Mouse (Mus musculus) liver, embryonic 13.5 days (tissue): ENCODE results near the gene Prpf38a. TPM values are rescaled to one million over a fixed set of nuclear protein-coding genes. Genes with fewer than 3 reads are reported as not detected.

ENCODE experiments used
- ATAC-seq: fragments of 200-750 bp; cut with Nextera tagmentation; 2 replicates; pipeline ENCODE4 v1.8.0; 2017; ENCODE audit warnings: low read depth, mild to moderate bottlenecking, moderate number of reproducible peaks, moderate library complexity
- DNase-seq: peaks from one replicate; pipeline ENCODE4 v3.0.0; 2022
- H3K27ac ChIP-seq: fragments of 300-500 bp; sonication (generic); 2 replicates; pipeline ENCODE4 v1.5.1; 2015; ENCODE audit warnings: moderate library complexity, mild to moderate bottlenecking, inconsistent platforms
- H3K27me3 ChIP-seq: fragments of 300-500 bp; sonication (generic); 2 replicates; pipeline ENCODE4 v1.6.1; 2015; ENCODE audit warnings: mild to moderate bottlenecking, inconsistent platforms
- H3K36me3 ChIP-seq: fragments of 300-500 bp; sonication (generic); 2 replicates; pipeline ENCODE4 v1.6.1; 2015; ENCODE audit warnings: mild to moderate bottlenecking, inconsistent platforms
- H3K4me1 ChIP-seq: fragments of 300-500 bp; sonication (generic); replicated peaks from 2 replicates; pipeline ENCODE4 v1.6.1; 2015; ENCODE audit warnings: inconsistent platforms
- H3K4me2 ChIP-seq: fragments of 300-500 bp; sonication (generic); 2 replicates; pipeline ENCODE4 v1.6.1; 2015; ENCODE audit warnings: inconsistent platforms, mild to moderate bottlenecking, moderate library complexity
- H3K4me3 ChIP-seq: fragments of 300-500 bp; sonication (generic); replicated peaks from 2 replicates; pipeline ENCODE4 v1.5.1; 2015; ENCODE audit warnings: mild to moderate bottlenecking, inconsistent platforms
- H3K9ac ChIP-seq: fragments of 300-500 bp; sonication (generic); 2 replicates; pipeline ENCODE4 v1.6.1; 2015; ENCODE audit warnings: mild to moderate bottlenecking, inconsistent platforms
- H3K9me3 ChIP-seq: fragments of 300-500 bp; sonication (generic); replicated peaks from 2 replicates; pipeline ENCODE4 v1.6.1; 2016; ENCODE audit warnings: inconsistent platforms
- WGBS: fragments of 180-500 bp; shearing (Covaris S2); methylation state at CpG from one replicate; pipeline ENCODE4 v1.1.7; 2015; ENCODE audit not compliant: insufficient replicate concordance; 5-methylcytosine and 5-hydroxymethylcytosine counted together
- polyA plus RNA-seq: library from polyadenylated mRNA; unstranded; fragments of >200 nt; fragmentation: Nextera tagmentation; extraction: Ambion mirVana; gene quantifications from 2 replicates; pipeline ENCODE4 v1.2.1, GENCODE M21; 2015

Prpf38a gene
- polyA plus RNA-seq, 1 experiment from 2014 or later = 60.2 TPM

DNA sequence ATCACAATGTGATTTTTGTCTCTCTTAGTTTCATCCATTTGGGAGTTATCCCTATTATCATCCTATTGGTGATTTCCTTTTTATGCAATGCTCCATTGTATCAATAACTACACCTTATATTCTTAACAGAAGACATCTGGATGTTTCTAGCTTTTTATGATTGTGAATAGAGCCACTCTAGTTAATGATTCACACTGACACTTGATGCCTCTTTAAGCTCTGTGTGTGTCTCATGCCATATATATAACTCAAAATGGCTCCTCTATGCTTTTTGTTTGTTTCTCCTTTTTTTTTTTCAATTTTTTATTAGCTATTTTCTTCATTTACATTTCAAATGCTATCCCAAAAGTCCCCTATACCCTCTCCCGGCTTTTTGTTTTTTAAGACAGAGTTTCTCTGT, 16.6 kb upstream of the Prpf38a start:
- H3K9ac ChIP-seq = no peak overlapping the region
- no peak for DNase-seq
- peaks cover 90% of the 10 kb centered on the region for H3K36me3 ChIP-seq
- H3K27ac ChIP-seq = no peak overlapping the region
- no peaks in the 10 kb centered on the region for H3K9me3 ChIP-seq
- no peak overlapping the region for H3K4me2 ChIP-seq
- H3K4me1 ChIP-seq = peaks cover 5% of the 10 kb centered on the region; the same call in 1 of the 2 replicates
- H3K27me3 ChIP-seq = no peaks in the 10 kb centered on the region
- WGBS = 88% methylated on average over 1 of the region's 1 CpGs
- H3K4me3 ChIP-seq = no peak overlapping the region
- no peak for ATAC-seq

DNA sequence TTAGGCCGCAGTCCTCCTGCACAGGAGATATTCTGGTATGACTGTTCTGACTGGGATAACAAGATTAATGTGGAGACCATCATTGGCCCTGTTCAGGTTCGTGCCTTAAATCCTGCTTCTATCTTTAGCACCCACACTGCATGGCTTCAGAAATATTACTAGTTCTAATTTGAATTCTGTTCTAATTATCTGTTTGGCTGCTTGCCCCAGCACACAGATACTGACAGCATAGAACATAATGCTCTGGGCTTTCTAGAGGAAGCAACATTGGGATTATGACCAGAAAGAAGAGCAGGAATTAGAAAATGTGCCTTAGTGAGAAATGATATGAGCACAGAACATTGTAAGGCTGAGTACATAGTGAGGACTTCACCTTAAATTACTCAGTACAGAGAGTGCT, 14.2 kb upstream of the Prpf38a start:
- ATAC-seq = no peak
- no peak overlapping the region for H3K4me3 ChIP-seq
- H3K27ac ChIP-seq = no peak overlapping the region
- peaks cover 80% of the 10 kb centered on the region for H3K36me3 ChIP-seq
- H3K9me3 ChIP-seq = no peaks in the 10 kb centered on the region
- DNase-seq = no peak
- 84% methylated on average over 2 of the region's 2 CpGs for WGBS
- H3K9ac ChIP-seq = no peak overlapping the region
- peaks cover 20% of the 10 kb centered on the region for H3K4me1 ChIP-seq
- no peaks in the 10 kb centered on the region for H3K27me3 ChIP-seq
- H3K4me2 ChIP-seq = no peak overlapping the region

DNA sequence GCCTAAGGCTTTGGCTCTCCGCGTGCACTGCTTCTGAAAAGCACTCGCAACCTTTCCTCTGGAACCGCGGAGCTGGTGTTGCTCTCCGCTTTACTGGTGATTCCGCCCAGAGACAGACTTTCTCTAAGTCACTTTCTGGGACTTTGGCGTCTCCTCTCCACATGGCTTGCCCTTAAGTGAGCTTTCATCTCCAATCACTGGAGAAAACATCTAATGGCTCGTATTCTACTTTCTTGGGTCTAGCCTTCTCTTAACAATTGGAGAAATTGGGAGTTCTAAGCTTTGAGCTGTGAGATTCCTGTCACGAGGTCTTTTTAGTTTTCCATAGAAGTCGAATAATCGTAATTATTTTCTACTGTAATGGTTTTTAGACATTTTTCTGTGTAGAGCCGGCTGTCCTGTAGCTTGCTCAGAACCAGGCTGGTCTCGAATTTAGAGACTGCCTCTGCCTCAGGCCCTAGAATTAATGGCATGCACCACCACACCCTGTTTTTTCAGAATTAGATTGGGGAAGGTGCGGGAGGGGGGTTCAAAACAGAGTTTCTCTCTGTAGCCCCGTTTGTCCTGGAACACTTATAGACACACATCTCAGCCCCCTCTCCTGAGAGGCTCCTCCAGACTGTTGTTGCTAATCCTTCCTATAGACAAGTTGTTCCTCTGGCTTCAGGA, 741 bp upstream of the Prpf38a start:
- peaks cover 53% of the 10 kb centered on the region for H3K4me1 ChIP-seq
- under 1% methylated on average over 16 of the region's 16 CpGs for WGBS

DNA sequence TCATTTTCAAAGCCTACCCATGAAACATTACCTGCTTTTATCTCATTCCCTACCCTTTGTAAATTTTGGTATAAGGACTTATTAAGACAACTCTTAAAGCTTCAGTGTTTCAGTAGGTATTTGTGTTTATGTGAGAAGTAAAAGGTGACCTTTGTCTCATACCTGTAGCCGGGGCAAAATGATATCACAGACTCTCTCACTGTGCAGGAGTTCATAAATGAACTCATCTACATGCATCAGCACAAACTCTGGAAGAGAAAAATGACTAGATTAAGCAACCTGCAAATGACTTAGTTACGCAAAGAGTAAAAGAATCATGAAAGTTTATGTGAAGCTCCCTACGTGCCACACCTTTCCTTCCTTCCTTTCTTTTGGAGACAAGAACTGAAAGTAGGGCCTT, 6.5 kb downstream of the Prpf38a start:
- no peak for ATAC-seq
- 89% methylated on average over 3 of the region's 3 CpGs for WGBS
- Histone ChIP-seq H3K27me3 (no peaks in the 10 kb centered on the region), H3K4me1 (peaks cover 6% of the 10 kb centered on the region), H3K36me3 (peaks cover 62% of the 10 kb centered on the region), H3K9me3 (no peaks in the 10 kb centered on the region), H3K4me3 (no peak overlapping the region), H3K27ac (no peak overlapping the region), H3K4me2 (no peak overlapping the region), H3K9ac (no peak overlapping the region)
- DNase-seq = no peak

More for the DNA sequence above, 741 bp upstream of the Prpf38a start:
- Histone ChIP-seq H3K4me3 (peak overlapping the region; percentile 92), H3K27me3 (no peaks in the 10 kb centered on the region), H3K27ac (peak overlapping the region; percentile 89), H3K9ac (peak overlapping the region; percentile 94), H3K4me2 (peak overlapping the region; percentile 80), H3K36me3 (peaks cover 31% of the 10 kb centered on the region), H3K9me3 (no peaks in the 10 kb centered on the region)
- DNase-seq (no peak), ATAC-seq (no peak)

DNA sequence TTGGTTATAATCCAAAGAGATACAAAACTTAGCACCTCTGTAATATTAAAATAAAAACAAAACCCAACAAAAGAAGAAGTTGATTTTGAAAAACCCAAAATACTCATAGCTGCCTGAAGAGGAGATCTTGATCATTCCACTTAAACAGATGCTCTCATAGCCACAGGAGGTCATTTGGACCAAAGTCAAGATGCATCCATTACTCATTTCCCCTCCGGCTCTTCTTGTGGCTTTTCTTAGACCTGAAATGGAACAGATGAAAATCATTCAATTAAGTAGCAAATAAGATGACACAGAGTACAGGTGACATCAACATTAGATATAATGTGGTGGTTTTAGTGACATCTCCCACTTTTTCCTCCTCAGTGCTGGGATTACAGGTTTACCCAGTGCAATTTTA, 14.1 kb downstream of the Prpf38a start:
- Histone ChIP-seq H3K4me2 (no peak overlapping the region), H3K4me1 (no peaks in the 10 kb centered on the region), H3K36me3 (peaks cover 85% of the 10 kb centered on the region), H3K9ac (no peak overlapping the region), H3K27ac (no peak overlapping the region), H3K4me3 (no peak overlapping the region), H3K27me3 (no peaks in the 10 kb centered on the region), H3K9me3 (no peaks in the 10 kb centered on the region)
- ATAC-seq = no peak
- DNase-seq = no peak
- WGBS = 84% methylated on average over 1 of the region's 1 CpGs

DNA sequence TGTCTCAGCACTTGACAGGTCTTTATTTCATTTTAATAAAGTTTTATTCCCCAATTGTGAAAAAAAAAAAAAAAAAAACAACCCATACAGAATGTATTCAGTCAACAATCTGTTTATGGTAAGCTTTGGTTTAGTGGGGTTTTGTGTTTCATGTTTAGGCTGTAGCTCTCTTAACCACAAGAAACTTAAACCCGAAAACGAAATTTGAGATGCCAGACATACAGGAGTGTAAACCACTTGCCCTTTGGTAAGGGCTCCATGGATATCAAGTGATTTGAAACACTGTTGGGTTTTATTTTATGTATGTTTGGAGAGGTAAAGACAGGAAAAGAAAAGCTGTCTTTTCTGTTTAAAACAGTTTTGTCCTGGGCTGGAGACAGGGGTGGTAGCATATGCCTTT, 39.4 kb downstream of the Prpf38a start:
- peaks cover 15% of the 10 kb centered on the region for H3K36me3 ChIP-seq
- WGBS = 81% methylated on average over 2 of the region's 2 CpGs

More for the DNA sequence above, 39.4 kb downstream of the Prpf38a start:
- Histone ChIP-seq H3K4me2 (no peak overlapping the region), H3K9me3 (no peaks in the 10 kb centered on the region), H3K9ac (no peak overlapping the region), H3K27ac (no peak overlapping the region), H3K4me1 (no peaks in the 10 kb centered on the region), H3K4me3 (no peak overlapping the region), H3K27me3 (no peaks in the 10 kb centered on the region)
- ATAC-seq = no peak
- DNase-seq = no peak

Other genes with a start within 250 kb of the Prpf38a start
- 0.20 and 0.53 TPM in 2 replicates for gene Shisal2a, start 196.0 kb downstream of the Prpf38a start, polyA plus RNA-seq
- gene Gpx7, start 172.4 kb downstream of the Prpf38a start, polyA plus RNA-seq = 10.4 and 12.4 TPM in 2 replicates
- 19.2 and 23.1 TPM in 2 replicates for gene Tut4, start 119.9 kb downstream of the Prpf38a start, polyA plus RNA-seq
- 23.2 and 27.9 TPM in 2 replicates for gene Orc1, start 87 bp upstream of the Prpf38a start, polyA plus RNA-seq
- gene Cc2d1b, start 40.6 kb upstream of the Prpf38a start, polyA plus RNA-seq = 12.9 and 13.3 TPM in 2 replicates
- 0.10 TPM in 1 of 2 replicates, not detected in the other for gene 3110021N24Rik, start 140.3 kb upstream of the Prpf38a start, polyA plus RNA-seq
- gene Zfyve9, start 201.5 kb upstream of the Prpf38a start, polyA plus RNA-seq = 0.48 and 0.56 TPM in 2 replicates